Mouse (Mus musculus) kidney, postnatal 36 days (tissue): ENCODE measurements around the gene Opa3.
A peak's percentile ranks its signal among the peaks of the same experiment; 100 is the strongest.

Experiments
- DNase-seq, 2 experiments: peaks; one replicate each; pipeline ENCODE4 v3.0.0; 2021 to 2022; ENCODE audit warnings: mixed read lengths in 2 of 2

The Opa3 gene

GRCm38 (mm10) chr7:19227883-19228792, at the start of gene Opa3:
Opa3 (plus strand) TSS chr7:19228334.
- DNase-seq, result peak; percentile 100

GRCm38 (mm10) chr7:19178443-19179092, 49.6 kb upstream of the Opa3 start:
- DNase-seq, result peak; percentile 71 to 90

DNA sequence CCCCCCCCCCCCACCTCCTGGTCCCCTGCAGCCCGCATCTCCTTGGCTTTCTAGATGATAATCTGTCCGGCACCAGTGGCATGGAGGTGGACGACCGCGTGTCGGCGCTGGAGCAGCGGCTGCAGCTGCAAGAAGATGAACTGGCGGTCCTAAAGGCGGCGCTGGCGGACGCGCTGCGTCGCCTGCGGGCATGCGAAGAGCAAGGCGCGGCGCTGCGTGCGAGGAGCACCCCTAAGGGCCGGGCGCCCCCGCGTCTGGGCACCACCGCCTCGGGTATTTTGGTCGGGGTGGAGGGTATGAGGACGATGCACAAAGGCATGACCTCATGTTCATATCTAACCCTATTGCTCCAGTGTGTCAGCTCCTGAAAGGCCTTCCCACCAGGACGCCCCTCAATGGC, 49.0 kb upstream of the Opa3 start:
- peak; percentile 66 to 86 for DNase-seq

GRCm38 (mm10) chr7:19179936-19180335, 48.2 kb upstream of the Opa3 start:
- no peak for DNase-seq

DNA sequence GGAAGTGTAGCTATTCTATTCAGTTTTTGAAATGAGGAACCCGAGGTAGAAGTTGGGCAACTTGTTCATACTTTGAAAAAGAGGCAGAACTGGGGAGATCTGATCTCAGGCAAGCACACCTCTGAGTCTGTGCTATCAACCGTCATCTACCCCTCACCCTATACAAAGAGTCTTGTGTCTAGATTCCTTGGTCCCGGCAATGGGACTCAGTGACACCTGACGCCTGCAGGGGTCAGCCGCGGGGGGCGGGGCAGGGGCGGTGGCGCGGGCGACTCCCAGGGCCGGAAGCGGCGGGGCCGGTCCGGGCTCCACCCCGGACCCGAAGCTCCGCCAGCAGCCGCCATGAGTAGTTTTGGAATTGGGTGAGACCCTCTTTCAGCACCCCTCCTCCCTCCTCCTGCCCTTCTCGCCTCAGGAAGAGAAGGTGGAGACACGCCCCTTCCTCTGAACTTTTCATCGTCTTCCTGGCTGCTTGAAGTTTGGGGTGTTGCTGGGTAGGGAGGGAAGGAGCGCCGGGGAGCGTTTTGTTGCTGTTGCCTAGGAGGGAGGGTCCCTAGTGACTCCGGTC, 47.2 kb upstream of the Opa3 start:
- DNase-seq, result peak; percentile 46 to 84

- peak; percentile 17 to 32 for DNase-seq
These were observed 43.9 kb upstream of the Opa3 start for GRCm38 (mm10) chr7:19184250-19184649.

DNA sequence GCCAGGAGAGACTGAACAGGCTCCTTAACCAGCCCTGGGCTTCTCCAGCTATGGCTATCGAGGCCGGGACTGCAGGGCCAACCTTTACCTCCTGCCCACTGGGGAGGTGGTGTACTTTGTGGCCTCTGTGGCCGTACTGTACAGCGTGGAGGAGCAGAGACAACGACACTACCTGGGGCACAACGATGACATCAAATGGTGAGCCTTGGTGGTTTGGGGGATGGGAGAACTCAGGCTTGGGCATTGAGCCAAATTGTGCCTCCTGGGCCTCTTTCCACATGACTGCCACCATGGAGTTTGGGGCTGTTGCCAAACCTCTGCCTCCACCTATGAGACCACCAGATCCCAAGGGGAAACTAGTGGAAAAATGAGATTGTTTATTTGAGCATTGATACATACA, 43.4 kb upstream of the Opa3 start:
- peak; percentile 29 to 52 for DNase-seq

GRCm38 (mm10) chr7:19194676-19195075, 33.5 kb upstream of the Opa3 start:
- peak in 1 of 2 experiments; percentile 18 for DNase-seq

DNA sequence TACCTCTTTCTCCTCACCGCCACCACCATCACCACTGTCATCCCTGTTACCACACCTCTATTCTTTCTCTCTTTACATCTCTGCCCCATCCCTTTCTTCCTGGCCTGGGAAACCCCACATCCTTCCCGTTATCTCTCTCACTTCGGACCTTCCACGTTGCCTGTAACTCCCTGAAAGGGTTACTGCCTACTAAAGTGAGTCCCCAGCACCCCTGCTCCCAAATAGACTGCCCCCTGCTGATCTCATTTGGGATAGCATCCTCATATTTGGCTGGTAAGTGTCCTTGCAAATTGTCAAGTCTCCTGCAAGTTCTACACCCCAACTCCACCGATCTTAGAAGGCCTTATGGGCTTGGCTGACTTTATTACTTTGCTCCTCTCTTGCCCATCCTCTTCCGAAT, 31.5 kb upstream of the Opa3 start:
- DNase-seq, result peak; percentile 23 to 71

GRCm38 (mm10) chr7:19197985-19198384, 30.1 kb upstream of the Opa3 start:
- DNase-seq, result peak in 1 of 2 experiments; percentile 67

- DNase-seq, result no peak
These were observed 26.5 kb upstream of the Opa3 start for GRCm38 (mm10) chr7:19201660-19202059.

- no peak for DNase-seq
These were observed 25.9 kb upstream of the Opa3 start for GRCm38 (mm10) chr7:19202065-19202850.

GRCm38 (mm10) chr7:19208201-19208910, 19.8 kb upstream of the Opa3 start:
- no peak for DNase-seq

DNA sequence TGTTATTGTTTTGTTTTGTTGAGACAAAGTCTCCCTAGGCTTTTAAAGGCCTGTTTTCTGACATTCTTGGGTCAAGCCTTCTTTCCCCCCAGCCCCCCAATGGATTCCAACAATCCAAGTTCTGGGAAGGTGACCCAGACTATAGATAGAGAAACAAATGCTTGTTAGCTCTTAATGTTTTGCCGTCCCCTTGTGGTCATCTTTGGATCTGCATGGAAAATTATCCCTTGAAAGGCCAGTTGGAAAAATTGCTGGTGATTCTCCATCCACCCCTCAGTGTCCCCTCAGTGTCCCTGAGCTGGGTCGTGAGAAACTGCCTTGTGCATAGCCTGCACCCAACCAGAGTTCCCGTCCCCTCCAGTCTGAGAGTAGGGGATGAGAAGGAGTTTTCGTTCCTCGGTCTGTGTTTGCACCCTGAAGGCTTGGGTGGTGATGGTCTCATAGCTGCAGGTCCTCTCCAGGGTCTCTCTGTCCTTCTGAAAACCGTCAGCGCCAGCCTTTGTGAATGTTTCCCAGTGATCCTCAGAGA, 19.1 kb upstream of the Opa3 start:
- DNase-seq, result peak; percentile 62 to 81

DNA sequence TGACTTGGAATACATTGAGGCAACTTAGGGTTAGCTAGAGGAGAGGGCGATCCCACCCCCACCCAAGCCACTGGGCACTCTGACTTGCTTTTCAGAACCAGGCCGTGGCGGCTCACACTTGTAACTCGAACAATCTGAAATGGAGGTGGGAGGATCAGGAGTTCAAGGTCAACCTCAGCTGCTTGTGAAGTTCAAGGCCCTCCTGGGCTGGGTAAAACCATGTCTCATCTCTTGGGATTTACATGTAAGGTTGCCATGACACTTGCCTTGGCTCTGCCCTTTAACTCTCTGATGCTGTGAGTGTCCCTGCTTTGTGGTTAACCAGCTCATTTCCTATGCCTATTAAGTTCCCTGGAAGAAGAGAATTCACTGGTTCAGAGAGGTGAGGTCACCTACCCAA, 18.6 kb upstream of the Opa3 start:
- no peak for DNase-seq

DNA sequence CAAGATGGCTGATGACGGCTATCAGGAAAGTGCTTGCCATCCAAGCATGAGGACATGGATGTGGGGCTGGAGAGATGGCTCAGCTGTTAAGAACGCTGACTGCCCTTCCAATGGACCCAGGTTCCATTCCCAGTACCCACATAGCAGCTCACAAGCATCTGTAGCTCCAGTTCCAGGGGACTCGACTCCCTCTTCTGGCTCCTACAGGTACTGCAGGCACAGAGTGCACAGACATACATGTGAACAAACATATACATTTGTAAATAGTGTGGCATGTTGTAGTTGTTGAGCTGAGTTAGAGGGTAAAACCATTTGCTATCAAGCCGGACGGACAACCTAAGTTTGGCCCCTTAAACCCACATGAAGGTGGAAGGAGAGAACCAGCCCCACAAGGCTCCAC, 18.1 kb upstream of the Opa3 start:
- no peak for DNase-seq

DNA sequence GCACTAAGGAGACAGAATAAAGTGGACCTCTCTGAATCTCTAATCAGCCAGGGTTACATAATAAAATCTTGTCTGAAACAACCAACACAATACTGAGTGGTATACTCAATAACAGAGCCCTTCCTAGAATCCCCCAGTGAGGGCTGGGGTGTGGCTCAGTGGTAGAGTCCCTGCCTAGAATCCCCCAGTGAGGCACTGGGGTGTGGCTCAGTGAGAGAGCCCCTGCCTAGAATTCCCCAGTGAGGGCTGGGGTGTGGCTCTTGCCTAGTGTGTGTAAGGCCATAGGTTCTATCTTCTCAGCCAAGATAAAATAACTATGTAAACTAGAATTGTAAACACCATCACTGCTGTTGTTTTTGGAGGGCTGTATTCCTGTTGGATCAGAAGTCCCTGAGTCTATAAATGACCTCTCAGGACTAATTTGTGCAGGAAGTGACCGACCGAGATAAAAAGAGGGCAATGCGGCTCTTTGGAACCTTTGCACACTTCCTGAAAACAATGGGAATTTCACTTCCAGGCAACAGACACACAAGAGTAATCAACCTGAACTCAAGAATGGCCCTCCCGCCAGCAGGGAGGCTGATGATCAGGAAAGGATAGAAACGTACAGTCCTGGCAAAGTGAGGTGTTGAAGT, 17.0 kb upstream of the Opa3 start:
- peak; percentile 39 to 42 for DNase-seq

DNA sequence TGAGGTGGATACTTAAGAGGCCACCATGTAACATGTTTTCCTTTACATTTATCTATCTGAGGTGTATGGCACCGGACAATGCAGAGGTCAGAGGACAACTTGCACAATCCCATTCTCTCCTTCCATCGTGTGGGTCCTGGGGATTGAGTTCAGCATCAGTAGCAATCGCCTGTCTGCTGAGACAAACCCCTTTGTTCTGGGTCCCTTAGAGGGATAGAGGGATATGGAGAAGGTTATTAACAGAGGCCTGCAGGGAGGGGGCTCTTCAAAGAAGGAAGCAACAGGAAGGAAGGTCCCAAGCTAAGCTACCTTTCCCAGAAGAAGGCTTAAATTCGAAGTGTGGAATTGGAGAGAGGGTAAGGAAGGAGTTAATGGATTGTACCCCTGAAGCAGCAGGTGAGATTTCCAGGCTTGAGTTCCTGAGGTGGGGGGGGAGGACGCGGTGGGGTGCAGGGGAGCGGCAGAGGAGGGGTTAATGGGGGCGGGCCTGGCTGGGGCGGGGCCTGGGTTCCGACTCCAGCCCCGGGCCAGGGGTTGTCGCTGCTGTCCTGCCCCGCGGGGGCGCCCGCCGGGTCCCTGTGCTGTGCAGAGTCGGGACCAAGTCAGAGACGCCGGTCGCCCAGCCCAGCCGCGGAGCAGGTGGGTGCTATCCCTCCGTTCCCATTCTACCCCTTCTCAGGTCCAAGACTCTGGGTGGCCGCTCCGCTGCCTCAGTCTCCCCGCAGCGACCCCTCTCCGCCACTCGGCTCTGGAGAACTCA, 16.0 kb upstream of the Opa3 start, which contains the start of gene Gpr4:
Gene Gpr4, plus strand, starts transcription at position 543 of the 760 bp plus-strand sequence.
- DNase-seq, result peak; percentile 54 to 74

GRCm38 (mm10) chr7:19213385-19213784, 14.7 kb upstream of the Opa3 start:
- no peak for DNase-seq

DNA sequence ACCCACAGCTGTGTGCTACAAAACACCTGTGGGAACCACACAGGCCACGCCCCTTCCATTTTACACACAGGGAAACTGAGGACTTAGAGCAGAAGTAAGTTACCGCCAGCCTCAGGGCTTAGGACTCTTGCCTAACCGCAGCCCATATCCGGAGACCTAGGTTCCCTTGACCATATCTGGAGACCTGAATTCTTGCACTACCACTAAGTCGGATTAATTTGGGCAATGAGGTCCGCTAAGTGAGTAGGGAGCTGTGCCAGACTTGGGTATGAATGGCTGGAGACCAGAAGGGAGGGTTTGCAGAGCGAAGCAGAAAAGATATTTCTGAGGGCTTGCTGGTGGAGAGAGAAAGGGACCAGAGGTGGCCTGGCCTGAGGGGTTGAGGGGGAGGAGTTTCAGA, 13.8 kb upstream of the Opa3 start:
- DNase-seq, result no peak

- no peak for DNase-seq
These were observed 13.2 kb upstream of the Opa3 start for GRCm38 (mm10) chr7:19214940-19215339.
